Mouse (Mus musculus): ENCODE measurements around the gene Gng7. TPM values are rescaled to one million over a fixed set of nuclear protein-coding genes. Genes with fewer than 3 reads are reported as not detected.
A peak's percentile ranks its signal among the peaks of the same experiment; 100 is the strongest.

The Gng7 gene
- polyA plus RNA-seq, 1 experiment from 2014 or later: 14.0 TPM

GRCm38 (mm10) chr10:80935698-80936097 lies 79.0 kb downstream of the Gng7 start:
- Histone ChIP-seq H3K27ac (no peak overlapping the region), H3K9ac (no peak overlapping the region), H3K4me1 (peaks cover 84% of the 10 kb centered on the region), H3K4me2 (replicated peaks) (peak overlapping the region; percentile 57), H3K27me3 (replicated peaks) (peaks cover 78% of the 10 kb centered on the region), H3K36me3 (no peaks in the 10 kb centered on the region), H3K9me3 (no peaks in the 10 kb centered on the region), H3K4me3 (0 out of 2 replicates have a peak overlapping the region, but pooled peaks have one; percentile 25)
- no peak for ATAC-seq (ENCODE audit: low FRiP score, low read depth)
- 3% methylated on average over 17 of the region's 17 CpGs for WGBS

- Histone ChIP-seq H3K9ac (no peak overlapping the region), H3K9me3 (no peaks in the 10 kb centered on the region), H3K4me2 (replicated peaks) (peak overlapping the region; percentile 57), H3K27ac (no peak overlapping the region), H3K36me3 (no peaks in the 10 kb centered on the region), H3K4me3 (no peak overlapping the region), H3K27me3 (replicated peaks) (peaks cover 81% of the 10 kb centered on the region), H3K4me1 (peaks cover 84% of the 10 kb centered on the region)
- no peak for ATAC-seq (ENCODE audit: low FRiP score, low read depth)
- WGBS: 2% methylated on average over 3 of the region's 3 CpGs
Measured at GRCm38 (mm10) chr10:80935241-80935640, 79.5 kb downstream of the Gng7 start.

GRCm38 (mm10) chr10:80934136-80934985 lies 80.4 kb downstream of the Gng7 start:
- WGBS: 31% methylated on average over 14 of the region's 14 CpGs
- Histone ChIP-seq H3K27me3 (replicated peaks) (peaks cover 81% of the 10 kb centered on the region), H3K4me1 (peaks cover 81% of the 10 kb centered on the region), H3K27ac (no peak overlapping the region), H3K36me3 (no peaks in the 10 kb centered on the region), H3K4me2 (replicated peaks) (peak overlapping the region; percentile 88; the same call in 1 of the 2 replicates), H3K4me3 (no peak overlapping the region), H3K9me3 (no peaks in the 10 kb centered on the region), H3K9ac (no peak overlapping the region)
- no peak for ATAC-seq (ENCODE audit: low FRiP score, low read depth)

- H3K9me3 ChIP-seq: no peaks in the 10 kb centered on the region
- H3K4me1 ChIP-seq: peaks cover 76% of the 10 kb centered on the region
- H3K4me3 ChIP-seq: 0 out of 2 replicates have a peak overlapping the region, but pooled peaks have one; percentile 15
- no peaks in the 10 kb centered on the region for H3K36me3 ChIP-seq
- 2% methylated on average over 21 of the region's 21 CpGs for WGBS
- peaks cover 80% of the 10 kb centered on the region for H3K27me3 ChIP-seq (replicated peaks)
- H3K27ac ChIP-seq: no peak overlapping the region
- H3K9ac ChIP-seq: no peak overlapping the region
- ATAC-seq (ENCODE audit: low FRiP score, low read depth): no peak
- H3K4me2 ChIP-seq (replicated peaks): peak overlapping the region; percentile 88
Measured at GRCm38 (mm10) chr10:80933421-80933979, 81.2 kb downstream of the Gng7 start.

- WGBS: 2% methylated on average over 17 of the region's 17 CpGs
Measured at GRCm38 (mm10) chr10:80932700-80933420, 81.9 kb downstream of the Gng7 start.

GRCm38 (mm10) chr10:80932206-80932605 lies 82.5 kb downstream of the Gng7 start:
- peaks cover 68% of the 10 kb centered on the region for H3K27me3 ChIP-seq (replicated peaks)
- H3K4me2 ChIP-seq (replicated peaks): peak overlapping the region; percentile 88
- no peaks in the 10 kb centered on the region for H3K9me3 ChIP-seq
- no peaks in the 10 kb centered on the region for H3K36me3 ChIP-seq
- WGBS: under 1% methylated on average over 20 of the region's 20 CpGs
- ATAC-seq (ENCODE audit: low FRiP score, low read depth): no peak
- H3K4me3 ChIP-seq: peak overlapping the region; percentile 15; the same call in 1 of the 2 replicates
- H3K9ac ChIP-seq: no peak overlapping the region
- peaks cover 65% of the 10 kb centered on the region for H3K4me1 ChIP-seq
- no peak overlapping the region for H3K27ac ChIP-seq

More at GRCm38 (mm10) chr10:80932700-80933420, 81.9 kb downstream of the Gng7 start:
- peaks cover 72% of the 10 kb centered on the region for H3K4me1 ChIP-seq
- H3K27me3 ChIP-seq (replicated peaks): peaks cover 74% of the 10 kb centered on the region
- peak overlapping the region; percentile 15; the same call in 1 of the 2 replicates for H3K4me3 ChIP-seq
- ATAC-seq (ENCODE audit: low FRiP score, low read depth): no peak
- H3K36me3 ChIP-seq: no peaks in the 10 kb centered on the region
- H3K4me2 ChIP-seq (replicated peaks): peak overlapping the region; percentile 88
- H3K9me3 ChIP-seq: no peaks in the 10 kb centered on the region
- H3K9ac ChIP-seq: no peak overlapping the region
- no peak overlapping the region for H3K27ac ChIP-seq

GRCm38 (mm10) chr10:80931695-80932094 lies 83.0 kb downstream of the Gng7 start:
- Histone ChIP-seq H3K9me3 (no peaks in the 10 kb centered on the region), H3K27ac (no peak overlapping the region), H3K4me1 (peaks cover 60% of the 10 kb centered on the region), H3K4me2 (replicated peaks) (peak overlapping the region; percentile 88), H3K9ac (no peak overlapping the region), H3K36me3 (no peaks in the 10 kb centered on the region), H3K27me3 (replicated peaks) (peaks cover 63% of the 10 kb centered on the region), H3K4me3 (peak overlapping the region; percentile 40)
- no peak for ATAC-seq (ENCODE audit: low FRiP score, low read depth)
- under 1% methylated on average over 26 of the region's 26 CpGs for WGBS

GRCm38 (mm10) chr10:80931153-80931671 lies 83.5 kb downstream of the Gng7 start:
- Histone ChIP-seq H3K9me3 (no peaks in the 10 kb centered on the region), H3K27me3 (replicated peaks) (peaks cover 58% of the 10 kb centered on the region), H3K4me2 (replicated peaks) (peak overlapping the region; percentile 88), H3K9ac (0 out of 2 replicates have a peak overlapping the region, but pooled peaks have one; percentile 57), H3K4me1 (peaks cover 55% of the 10 kb centered on the region), H3K27ac (no peak overlapping the region), H3K36me3 (no peaks in the 10 kb centered on the region), H3K4me3 (peak overlapping the region; percentile 40)
- no peak for ATAC-seq (ENCODE audit: low FRiP score, low read depth)
- WGBS: 2% methylated on average over 14 of the region's 14 CpGs

- Histone ChIP-seq H3K4me2 (replicated peaks) (peak overlapping the region; percentile 88), H3K27ac (no peak overlapping the region), H3K4me1 (peaks cover 49% of the 10 kb centered on the region), H3K4me3 (peak overlapping the region; percentile 40), H3K27me3 (replicated peaks) (peaks cover 52% of the 10 kb centered on the region), H3K36me3 (no peaks in the 10 kb centered on the region), H3K9me3 (no peaks in the 10 kb centered on the region), H3K9ac (peak overlapping the region; percentile 57)
- WGBS: 1% methylated on average over 45 of the region's 45 CpGs
- ATAC-seq (ENCODE audit: low FRiP score, low read depth): peak; percentile 17; the same call in 1 of the 2 replicates
Measured at GRCm38 (mm10) chr10:80930361-80931152, 84.2 kb downstream of the Gng7 start.

GRCm38 (mm10) chr10:80929299-80930226 lies 85.2 kb downstream of the Gng7 start, which contains the start of gene Gadd45b:
Gadd45b (plus strand) TSS chr10:80930073.
- H3K9ac ChIP-seq: peak within 1 kb of the TSS; percentile 62

More at GRCm38 (mm10) chr10:80929299-80930226, 85.2 kb downstream of the Gng7 start, which contains the start of gene Gadd45b:
- WGBS: under 1% methylated on average over 56 of the region's 56 CpGs
- peaks cover 45% of the 10 kb centered on the region for H3K4me1 ChIP-seq
- H3K4me2 ChIP-seq (replicated peaks): peak within 1 kb of the TSS; percentile 88
- H3K4me3 ChIP-seq: peak within 1 kb of the TSS; percentile 43
- peaks cover 43% of the 10 kb centered on the region for H3K27me3 ChIP-seq (replicated peaks)
- no peak within 1 kb of the TSS for H3K27ac ChIP-seq
- H3K36me3 ChIP-seq: no peaks in the 10 kb centered on the region
- ATAC-seq (ENCODE audit: low FRiP score, low read depth): peak; percentile 86
- no peaks in the 10 kb centered on the region for H3K9me3 ChIP-seq
